Mouse (Mus musculus) adrenal gland, adult 18-20 months (tissue): ENCODE measurements around the gene Mrpl18. TPM values are rescaled to one million over a fixed set of nuclear protein-coding genes. Genes with fewer than 3 reads are reported as not detected.

Experiments
- DNase-seq, 2 experiments: peaks; one replicate each; pipeline ENCODE4 v3.0.0; 2021 to 2022; ENCODE audit warnings: low spot score in 2 of 2
- microRNA-seq, 2 experiments: library from miRNA; unstranded; fragments of <30 nt; microRNA quantifications; one replicate each; pipeline ENCODE4 v1.2.0; 2021; ENCODE audit warnings: borderline number of aligned reads in 2 of 2
- total RNA-seq, 2 experiments: library from RNA; stranded (reverse); gene quantifications; 1 replicate in 1 of 2; 2 replicates in 1 of 2; pipeline ENCODE4 v1.2.3; 2021

The Mrpl18 gene
- total RNA-seq, 2 experiments from 2014 or later: 69.9 to 72.7 TPM

GRCm38 (mm10) chr17:12866853-12867252 is 49.3 kb downstream of the Mrpl18 start:
- DNase-seq: no peak

- no peak for DNase-seq
Measured at GRCm38 (mm10) chr17:12865407-12865806, 50.7 kb downstream of the Mrpl18 start.

DNA sequence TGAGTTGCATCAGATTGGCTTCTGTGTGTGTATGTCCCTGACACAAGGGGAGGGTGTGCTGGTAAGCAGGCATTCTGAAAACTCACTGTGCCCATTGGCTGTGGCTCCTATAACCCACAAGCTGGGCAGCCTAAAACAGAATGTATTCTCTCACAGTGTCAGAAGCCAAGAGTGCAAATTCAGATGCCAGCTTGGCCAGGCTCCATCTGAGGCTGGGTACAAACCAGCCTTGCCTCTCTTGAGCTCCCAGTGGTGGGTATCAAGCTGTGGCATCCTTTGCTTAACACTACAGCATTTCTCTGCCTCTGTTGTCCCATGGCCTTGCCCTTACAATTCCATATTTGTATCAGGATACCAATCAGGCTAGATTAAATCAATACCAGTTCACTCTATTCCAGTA is 52.0 kb downstream of the Mrpl18 start:
- DNase-seq: no peak

Small RNA genes lying within 50 kb of the gene (microRNA-seq; reads per million reads assigned to microRNA genes)
- 0 reads per million in 2 experiments for gene Gm24085

Other genes with a start within 250 kb of the Mrpl18 start
- gene Slc22a1, start 240.5 kb downstream of the Mrpl18 start, total RNA-seq: under 1 TPM in 1 of 2 experiments, not detected in 1; 0.43 TPM
- gene Igf2r, start 146.7 kb downstream of the Mrpl18 start, total RNA-seq: 10 to 100 TPM; 55.8 to 67.8 TPM
- gene Mas1, start 48.2 kb downstream of the Mrpl18 start, total RNA-seq: not detected
- under 1 TPM in 1 of 2 experiments, not detected in 1; 0.16 TPM for gene Mrgprh, start 40.3 kb downstream of the Mrpl18 start, total RNA-seq
- 1 to 10 TPM; 3.3 to 5.5 TPM for gene Pnldc1, start 6.1 kb downstream of the Mrpl18 start, total RNA-seq
- gene Tcp1, start 644 bp downstream of the Mrpl18 start, total RNA-seq: 100 to 1,000 TPM; 233 to 235 TPM
- gene Acat3, start 24.3 kb upstream of the Mrpl18 start, total RNA-seq: 1 to 10 TPM in 1 of 2 experiments, under 1 TPM in 1; 0.86 to 1.4 TPM
- 100 to 1,000 TPM in 1 of 2 experiments, 10 to 100 TPM in 1; 78.2 to 190 TPM for gene Acat2, start 44.4 kb upstream of the Mrpl18 start, total RNA-seq
- 10 to 100 TPM; 55.4 to 55.6 TPM for gene Wtap, start 77.8 kb upstream of the Mrpl18 start, total RNA-seq
- 100 to 1,000 TPM; 428 to 588 TPM for gene Sod2, start 90.5 kb upstream of the Mrpl18 start, total RNA-seq
- gene Gpr31b, start 136.0 kb upstream of the Mrpl18 start, total RNA-seq: under 1 TPM in 1 of 2 experiments, not detected in 1; 0.77 TPM
- under 1 TPM; 0.19 to 0.73 TPM for gene Tcp10b, start 144.8 kb upstream of the Mrpl18 start, total RNA-seq
- gene Unc93a, start 215.5 kb upstream of the Mrpl18 start, total RNA-seq: under 1 TPM in 1 of 2 experiments, not detected in 1; 0.50 TPM